Mouse (Mus musculus): ENCODE data around the gene Pappa.

The Pappa gene

GRCm38 (mm10) chr4:65350521-65350920, 226.5 kb downstream of the Pappa start:
- DNase-seq: no peak

- no peak for DNase-seq
Observed at GRCm38 (mm10) chr4:65354580-65354979, 230.6 kb downstream of the Pappa start.

DNA sequence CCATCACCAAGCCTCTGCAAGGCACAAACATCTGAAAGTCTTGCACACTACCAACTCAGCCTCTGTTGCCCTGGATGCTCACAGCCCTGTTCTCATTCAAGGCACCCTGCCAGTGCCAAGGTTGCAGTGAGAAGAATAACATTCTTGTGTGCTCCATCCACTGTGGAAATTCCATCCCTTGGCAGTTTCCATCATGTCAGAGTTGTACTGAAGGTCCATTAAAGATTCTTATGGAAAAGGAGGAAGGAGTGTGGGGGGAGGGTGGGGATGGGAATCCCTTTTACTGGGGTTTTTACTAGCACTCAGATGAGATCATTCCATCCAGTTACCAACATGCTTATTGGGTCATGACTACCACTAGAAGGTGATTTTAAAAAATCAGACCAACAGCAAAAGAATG, 243.2 kb downstream of the Pappa start:
- no peak for DNase-seq

DNA sequence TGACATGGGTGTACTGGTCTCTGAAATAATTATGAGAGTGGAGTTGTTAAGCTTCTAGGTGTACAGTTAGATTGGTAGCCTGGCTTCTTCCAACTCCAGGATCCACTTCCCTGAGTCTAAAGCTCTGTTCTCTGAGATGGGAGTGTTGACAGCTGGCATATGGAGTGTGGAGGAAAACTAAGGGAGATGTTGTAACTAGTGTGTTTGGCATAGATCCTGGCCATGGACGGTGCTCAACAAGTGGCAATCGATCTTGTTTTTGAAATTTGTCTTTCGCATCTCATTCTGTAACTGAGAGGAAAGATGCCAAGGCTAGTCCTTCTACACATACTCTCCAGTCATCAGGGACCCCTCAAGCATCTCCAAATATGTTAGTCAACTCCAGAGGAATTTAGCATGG, 248.8 kb downstream of the Pappa start:
- DNase-seq: no peak

DNA sequence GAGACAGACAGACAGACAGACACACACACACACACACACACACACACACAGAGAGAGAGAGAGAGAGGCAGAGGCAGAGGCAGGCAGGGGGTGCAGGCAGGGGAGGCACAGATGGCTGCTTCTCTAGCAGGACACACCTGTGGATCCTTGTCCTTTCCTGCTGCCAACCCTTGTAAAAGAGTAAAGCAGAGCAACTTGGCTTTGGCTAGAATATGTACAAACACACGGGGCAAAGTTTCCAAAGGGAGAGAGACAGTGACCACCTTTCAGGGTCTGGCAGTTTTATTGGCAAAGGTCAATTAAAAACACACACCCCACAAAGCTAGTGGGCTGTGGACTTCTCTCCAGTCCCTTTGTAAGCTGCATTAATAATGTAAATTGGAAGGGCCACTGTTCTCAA, 249.9 kb downstream of the Pappa start:
- DNase-seq: no peak

DNA sequence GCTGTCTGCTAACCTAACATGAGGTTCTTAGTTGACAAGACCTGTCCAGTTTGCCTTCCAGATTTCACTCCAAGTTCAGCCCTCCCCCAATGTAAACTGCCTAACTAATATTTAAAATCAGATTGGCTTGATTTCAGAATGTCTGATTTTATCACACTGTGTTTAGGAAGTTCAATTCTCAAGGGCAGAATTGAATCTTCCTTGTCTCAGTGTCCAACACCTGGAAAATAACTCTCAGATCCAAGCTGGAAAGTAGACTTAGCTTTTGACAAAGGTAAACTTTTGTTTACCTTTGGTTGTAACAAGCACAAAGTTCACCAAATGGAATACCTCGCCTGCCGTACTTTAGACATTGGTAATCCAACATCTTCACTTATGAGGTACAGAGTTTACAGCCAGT, 252.6 kb downstream of the Pappa start:
- DNase-seq: no peak

DNA sequence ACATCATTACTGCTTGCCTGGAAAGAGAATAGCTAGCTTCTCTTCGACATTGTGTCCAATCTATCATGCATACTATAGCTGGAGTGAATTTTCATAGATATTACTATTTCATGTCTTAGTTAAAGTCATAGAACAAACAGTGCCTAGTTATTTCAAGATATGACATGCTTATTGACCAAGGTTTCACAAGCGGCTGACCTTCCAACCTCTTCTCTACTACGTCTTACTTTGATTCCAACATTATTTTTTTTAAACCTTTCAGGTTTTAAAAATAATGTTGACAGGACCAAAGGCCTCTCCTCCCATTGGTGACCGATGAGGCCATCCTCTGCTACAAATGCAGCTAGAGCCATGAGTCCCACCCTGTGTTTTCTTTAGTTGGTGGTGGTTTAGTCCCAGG, 255.5 kb downstream of the Pappa start:
- DNase-seq: no peak

GRCm38 (mm10) chr4:65383070-65383469, 259.1 kb downstream of the Pappa start:
- DNase-seq: no peak

DNA sequence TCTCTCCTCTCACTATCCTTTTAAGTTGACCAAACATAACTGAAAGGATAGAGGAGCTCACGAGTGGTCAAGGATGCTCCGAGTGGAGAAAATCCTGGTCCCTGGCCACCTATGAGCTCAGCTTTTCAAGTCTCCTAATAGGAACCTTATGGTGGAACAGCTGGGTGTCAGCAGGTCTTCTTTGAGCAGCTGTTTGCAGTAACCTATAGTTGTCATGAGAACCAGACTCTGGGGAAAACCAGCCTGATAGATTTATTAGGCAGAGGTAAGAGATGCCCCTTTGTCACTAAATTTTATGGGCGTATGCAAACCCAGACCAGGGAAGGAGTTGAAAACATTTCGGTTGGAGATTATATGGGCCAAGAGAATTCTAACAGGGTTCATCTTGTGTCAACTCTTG, 267.0 kb downstream of the Pappa start:
- no peak for DNase-seq

DNA sequence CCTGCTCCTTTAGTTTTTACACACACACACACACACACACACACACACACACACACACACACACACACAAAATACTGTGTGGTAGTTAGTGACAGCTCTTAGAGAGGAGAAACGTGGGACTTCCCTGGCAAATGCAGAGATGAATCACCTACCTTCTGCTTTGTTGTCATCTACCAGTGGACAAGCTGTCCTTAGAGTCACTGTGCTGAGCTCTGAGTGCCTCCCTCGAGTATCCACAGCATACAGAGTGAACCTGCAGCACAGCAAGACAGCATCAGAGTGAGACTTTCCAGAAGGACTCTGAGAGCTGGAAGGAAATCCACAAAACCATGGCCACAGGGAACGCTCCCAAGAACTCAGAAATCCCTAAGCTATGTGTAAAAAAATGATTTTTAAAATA, 272.8 kb downstream of the Pappa start:
- no peak for DNase-seq

DNA sequence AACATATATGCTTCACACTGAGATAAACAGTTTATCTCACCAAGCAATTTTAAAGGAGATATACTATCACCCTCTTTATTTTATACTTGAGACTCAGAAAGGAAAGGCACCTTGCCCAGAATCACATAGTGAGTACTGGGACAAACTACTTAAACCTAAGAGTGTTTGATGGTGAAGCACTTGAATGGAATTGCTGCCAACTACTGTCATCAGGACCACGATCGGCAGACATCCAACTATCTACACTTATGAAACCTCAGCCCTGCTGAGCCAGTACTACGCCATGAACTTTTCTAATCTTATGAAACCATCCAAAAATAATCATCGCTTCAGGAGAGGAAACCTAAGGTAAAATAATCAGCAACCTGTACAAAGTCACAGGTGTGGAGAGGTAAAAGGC, 275.5 kb downstream of the Pappa start:
- no peak for DNase-seq

DNA sequence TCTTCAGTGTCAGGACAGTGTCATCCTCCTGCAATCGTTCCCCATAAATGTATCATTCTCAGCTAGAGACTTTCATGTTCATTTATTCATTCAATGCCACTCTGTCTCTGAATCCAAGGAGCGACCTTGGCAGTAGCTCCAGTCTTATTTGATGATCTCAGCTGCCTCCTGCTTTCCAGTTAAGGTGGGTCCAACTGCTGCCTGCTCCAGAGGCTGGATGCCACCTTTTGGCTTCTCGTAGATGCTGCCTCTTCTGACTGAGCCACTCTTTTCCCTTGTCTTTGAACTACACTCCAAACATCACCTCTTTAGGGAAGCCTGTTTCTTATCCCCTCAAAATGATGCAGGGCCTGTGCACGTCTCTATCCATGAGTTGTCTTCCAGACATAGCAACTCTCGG, 278.3 kb downstream of the Pappa start:
- no peak for DNase-seq

DNA sequence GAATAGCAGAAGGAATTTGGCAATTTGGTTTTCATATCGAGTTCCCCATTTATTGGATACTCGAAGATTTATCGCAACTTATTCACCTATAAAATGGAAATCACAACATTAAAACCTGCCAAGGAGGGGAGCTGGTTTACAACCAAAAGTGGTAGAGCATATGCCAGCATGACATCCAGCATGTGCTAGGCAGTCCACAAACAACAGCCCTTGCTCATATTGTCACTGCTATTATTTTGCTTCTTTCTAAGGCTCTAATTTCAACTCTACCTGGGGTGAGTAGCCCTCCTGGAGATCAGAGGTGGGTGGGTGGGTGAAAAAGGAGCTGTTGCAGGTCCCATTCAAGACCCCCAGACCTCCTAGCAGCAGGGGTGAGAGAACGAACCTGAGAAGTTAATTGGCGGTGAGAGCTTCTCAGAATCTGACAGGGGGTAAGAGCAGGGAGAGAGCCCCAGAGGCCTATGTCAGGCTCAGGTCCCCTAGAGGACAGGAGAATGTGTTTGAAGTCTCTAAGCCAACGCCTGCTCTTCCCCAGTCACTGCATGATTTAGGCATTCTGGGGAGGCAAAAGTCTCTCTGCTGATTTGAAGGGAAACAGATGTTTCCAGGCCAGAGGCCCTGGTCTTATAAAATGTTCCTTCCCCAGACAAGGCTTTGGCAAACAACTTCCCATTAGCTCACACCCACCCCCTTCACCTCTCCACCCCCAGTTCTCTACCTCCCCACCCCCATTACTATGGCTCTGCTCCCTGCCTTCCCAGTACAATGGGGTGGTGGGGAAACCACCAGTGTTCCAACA, 279.1 kb downstream of the Pappa start:
- no peak for DNase-seq

Measured in kidney, adult 18-20 months (tissue).